Mouse (Mus musculus) embryo, embryonic 10 days (tissue): ENCODE measurements around the gene Dnase1l1.
A peak's percentile ranks its signal among the peaks of the same experiment; 100 is the strongest.

ENCODE experiments used
- DNase-seq: peaks from one replicate; pipeline ENCODE4 v3.0.0-alpha.2; 2015; ENCODE audit warnings: low spot score

Gene Dnase1l1

DNA sequence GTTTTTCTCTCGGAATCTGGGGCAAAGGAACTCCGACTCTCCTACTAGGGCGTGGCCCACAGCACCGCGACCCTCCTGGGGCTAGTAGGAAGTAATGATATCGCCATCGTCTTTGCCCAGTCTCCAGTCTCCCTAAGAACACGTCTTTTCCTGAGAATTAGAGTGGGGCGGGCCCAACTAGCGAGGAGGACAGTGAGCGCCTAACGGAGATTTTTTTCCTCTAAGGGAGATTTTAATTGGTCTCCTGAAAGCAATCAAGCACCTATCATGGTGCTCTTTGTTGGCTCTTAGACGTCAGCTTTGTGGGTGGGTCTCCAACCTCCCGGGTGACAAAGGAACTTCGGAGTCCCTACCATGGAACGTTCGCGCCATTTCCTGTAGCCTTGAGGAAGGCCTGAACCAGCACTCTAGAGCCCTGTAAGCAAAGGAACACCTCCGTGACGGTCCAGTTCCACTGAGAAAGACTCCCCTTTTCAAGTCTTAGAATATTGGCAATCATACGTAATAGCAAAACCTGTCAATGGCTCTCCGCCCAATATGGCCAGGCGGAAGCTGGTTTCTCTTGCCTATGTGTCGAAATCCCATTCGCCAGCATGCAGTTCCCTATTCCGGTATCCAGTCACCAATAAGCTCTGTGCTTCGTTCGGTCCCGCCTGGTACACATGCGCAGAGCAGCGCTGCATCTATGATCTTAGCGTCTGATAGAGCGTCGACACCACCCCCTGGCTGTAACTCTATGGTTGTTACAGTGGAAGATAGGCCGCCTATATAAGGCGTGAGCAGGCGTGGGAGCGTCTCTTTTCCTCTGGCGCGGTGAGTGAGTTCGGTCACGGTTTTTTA is 11.9 kb downstream of the Dnase1l1 start, which contains the start of gene Rpl10:
Gene Rpl10 (plus strand): TSS at position 751 of the 840 bp plus-strand sequence.
- DNase-seq = peak; percentile 95

DNA sequence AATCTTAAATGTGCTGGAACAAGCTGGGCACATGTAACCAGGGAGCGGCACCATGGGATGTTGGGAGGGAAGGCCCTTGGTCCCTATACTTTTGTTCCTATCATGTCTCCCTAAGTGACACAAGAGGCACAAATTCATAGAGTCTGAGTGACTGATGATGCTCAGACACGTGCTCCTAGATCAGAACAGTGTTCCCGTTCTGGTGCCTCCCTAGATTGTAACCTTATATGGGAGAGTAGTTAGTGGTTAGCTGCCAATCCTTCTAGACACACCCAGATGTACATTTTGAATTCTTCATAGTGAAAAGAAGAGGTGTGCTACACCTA is 12.4 kb downstream of the Dnase1l1 start:
- DNase-seq = no peak

DNA sequence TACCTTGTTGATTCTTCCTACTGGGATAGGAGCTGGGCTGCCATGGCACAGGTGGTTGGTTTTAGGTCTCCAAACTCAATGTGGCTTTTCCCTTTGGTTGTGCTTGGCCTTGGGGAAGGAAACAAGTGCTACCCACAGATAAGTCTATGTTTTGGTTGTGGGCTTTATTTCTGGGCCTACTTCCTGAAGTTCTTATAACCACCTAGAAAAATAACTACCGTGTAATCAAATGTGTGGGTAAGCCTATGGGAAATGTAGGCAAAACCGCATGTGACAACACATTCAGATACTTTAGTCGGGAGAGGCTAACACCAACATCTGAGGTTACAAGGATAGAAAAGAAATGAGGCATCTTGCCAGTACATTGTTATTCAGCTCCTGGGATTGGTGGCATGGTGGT is 24.4 kb downstream of the Dnase1l1 start:
- DNase-seq = no peak

DNA sequence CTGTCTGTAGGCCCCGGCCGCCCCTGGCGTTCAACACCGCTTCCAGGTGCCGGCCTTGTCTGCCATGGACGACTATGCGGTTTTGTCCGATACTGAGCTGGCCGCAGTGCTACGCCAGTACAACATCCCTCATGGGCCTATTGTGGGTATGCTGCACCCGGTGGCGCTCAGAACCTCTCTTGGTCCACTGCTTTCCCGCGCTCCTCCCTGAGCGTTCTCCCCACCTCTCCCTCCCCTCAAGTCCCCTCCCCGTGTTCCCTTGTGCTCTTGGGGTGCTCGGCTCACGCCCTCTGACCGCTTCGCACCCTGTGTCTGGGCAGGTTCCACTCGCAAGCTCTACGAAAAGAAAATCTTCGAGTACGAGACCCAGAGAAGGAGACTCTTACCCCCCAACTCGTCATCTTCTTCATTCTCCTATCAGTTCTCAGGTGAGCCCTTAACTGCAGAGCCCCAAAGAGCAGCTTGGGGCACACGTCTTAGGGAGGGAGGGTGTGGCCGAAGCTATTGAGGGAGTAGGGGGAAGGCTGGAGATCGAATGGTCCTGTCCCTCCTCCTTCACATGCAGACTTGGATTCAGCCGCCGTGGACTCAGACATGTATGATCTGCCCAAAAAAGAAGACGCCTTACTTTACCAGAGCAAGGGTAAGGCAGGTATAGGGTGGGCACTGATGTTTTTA is 27.1 kb downstream of the Dnase1l1 start:
- no peak for DNase-seq

DNA sequence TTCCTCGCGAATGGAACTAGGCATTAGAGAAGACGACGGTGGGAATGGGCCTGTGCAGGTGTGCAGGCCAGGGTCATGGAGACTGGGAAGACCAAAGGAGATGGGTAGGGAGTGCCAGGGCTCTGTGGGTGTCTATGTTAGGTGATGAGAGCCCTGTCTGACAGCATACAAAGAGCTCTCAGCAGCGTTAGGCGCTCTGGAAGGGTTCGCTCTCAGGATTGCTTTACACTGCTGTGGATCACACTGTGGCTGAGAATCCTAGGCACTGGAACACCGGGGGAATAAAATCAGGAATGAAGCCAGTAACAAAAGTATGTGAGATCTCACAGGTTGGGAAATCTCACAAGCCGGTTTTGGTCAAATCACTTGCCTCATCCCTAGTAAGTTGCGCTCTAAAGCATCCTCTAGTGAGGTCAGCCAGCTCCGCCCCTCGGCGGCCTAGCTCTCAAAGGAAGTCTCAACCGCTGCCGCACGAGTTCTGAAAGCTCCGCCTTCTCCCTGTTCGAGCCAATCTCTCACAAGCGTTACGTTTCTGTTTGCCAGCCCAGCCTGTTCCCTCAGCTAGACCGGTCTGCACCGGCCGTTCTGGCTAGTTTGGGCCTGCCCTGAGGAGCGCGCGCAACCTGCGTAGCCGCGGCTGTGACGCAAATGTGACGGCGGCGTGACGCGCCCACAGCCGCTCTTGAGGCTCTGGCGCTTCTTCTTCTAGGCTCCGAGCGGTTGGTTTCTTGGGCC is 27.8 kb downstream of the Dnase1l1 start, which contains the start of gene Emd:
Gene Emd (plus strand): TSS at position 535 of the 735 bp plus-strand sequence.
- DNase-seq = peak; percentile 94

DNA sequence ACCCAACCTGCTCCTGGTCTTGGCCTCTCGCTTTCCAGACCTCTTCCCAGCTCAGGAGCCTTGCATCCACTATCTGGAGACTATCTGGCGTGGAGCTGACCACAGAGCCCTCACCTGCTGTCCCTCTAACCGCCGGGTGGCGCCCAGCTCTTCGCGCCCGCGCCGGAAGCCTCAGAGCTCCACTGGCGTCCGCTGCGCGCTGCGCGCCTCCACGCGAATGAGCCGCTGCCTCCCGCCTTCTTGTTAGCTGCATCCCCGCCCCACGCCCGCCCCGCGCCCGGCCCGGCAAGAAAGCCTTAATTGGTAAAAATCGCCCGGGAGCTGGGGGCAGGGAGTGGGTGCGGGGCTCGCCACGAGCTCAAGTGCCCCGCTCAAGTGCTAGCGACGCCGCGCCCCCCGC is 32.5 kb downstream of the Dnase1l1 start, which contains the start of gene Flna:
Gene Flna (minus strand): TSS at position 206 of the 400 bp plus-strand sequence.
- peak; percentile 61 for DNase-seq

DNA sequence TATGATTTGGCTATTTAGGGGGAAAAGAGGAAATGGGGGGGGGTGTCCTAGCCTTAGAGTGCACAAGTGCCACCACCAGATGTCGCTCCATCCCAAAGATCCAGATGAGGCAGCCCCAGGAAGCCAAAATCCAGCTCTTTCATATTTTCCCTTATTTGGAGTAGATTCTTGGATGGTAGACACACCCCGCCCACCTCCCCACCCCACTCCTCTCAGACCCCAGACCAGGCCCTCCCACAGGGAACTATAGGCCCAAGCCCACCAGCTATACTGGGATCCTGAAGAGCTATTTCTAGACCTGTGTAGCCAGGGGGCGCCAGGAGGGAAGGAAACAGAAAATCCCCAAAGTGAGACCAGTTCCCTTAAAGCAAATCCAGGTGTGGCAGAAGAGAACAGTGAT is 33.5 kb downstream of the Dnase1l1 start:
- DNase-seq = peak; percentile 73

DNA sequence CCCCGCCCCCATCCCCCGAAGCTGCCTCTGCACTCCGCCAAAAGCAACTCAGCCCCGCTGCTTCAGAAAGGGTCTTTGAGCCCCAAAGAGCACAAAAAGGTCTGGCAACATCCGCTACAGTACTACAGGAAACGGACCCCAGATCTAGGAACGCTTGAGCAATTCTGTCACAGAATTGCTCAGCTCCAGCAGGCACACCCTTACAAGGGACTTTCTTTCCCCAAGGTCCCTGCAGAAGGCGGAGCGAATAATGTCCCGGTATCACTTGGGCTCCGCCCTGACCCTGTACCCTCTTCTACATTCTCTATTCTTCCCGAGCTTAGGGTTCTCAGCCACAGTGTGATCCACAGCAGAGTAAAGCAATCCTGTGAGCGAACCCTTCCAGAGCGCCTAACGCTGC is 35.4 kb downstream of the Dnase1l1 start:
- no peak for DNase-seq

DNA sequence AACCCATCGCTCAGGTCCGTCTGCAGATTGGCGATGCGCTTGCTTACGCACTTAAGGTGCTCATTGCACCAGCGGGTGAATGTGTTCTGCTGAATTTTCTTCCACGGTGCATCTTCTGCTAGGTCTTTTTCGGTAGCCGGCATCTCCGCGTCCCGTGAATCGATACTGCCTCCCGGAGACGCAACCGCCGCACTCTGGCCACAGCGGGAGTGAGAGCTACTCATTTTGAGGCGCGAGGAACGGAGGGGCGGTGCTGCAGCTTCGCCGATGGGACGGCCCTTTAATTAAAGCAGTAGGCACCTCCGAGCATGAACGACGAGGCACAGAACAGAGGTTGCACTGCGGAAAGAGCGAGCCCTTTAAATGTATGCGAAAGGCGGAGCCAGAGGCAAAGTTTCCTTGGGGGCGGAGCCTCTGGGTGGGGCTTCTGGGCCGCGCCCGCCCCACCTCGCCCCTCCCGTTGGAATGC is 35.9 kb downstream of the Dnase1l1 start:
- DNase-seq = peak; percentile 93

DNA sequence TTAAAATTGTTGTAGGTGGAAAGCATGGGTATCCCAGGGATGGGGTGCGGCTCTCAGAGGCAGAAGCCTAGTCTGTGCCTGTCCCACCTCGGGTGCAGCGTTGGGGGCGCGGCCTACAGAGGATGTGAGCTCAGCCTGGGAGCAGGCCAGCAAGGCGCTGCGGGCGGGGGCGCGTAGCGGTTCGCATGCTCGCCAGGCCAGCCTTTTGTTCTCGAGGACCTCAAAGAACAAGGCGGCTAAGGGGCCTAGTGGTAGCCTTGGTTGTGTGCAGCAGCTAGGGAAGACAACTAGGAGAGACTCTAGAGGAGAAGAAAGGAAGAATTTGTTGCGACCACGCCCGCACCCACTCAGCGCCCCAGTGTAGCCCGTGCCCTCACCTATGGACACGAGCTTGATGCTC is 36.5 kb downstream of the Dnase1l1 start:
- DNase-seq = peak; percentile 83

DNA sequence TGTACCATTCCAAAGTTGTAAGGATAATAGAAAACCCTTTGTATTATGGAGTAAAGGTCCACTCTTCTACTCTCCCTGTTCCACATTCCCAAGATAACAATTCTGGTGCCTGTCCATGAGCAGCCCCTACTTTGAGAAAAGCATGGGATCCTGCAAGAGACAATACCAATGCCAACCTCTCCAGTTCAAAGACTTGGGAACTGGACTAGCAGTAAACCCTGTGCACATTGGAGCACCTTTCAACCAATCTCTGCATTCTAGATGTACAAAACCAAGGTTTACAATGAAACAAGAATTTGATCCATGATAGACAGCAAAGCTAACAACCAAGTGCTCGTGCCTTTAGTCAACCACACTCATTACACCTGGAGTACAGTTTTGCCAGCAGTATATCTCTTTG is 37.0 kb downstream of the Dnase1l1 start:
- no peak for DNase-seq

DNA sequence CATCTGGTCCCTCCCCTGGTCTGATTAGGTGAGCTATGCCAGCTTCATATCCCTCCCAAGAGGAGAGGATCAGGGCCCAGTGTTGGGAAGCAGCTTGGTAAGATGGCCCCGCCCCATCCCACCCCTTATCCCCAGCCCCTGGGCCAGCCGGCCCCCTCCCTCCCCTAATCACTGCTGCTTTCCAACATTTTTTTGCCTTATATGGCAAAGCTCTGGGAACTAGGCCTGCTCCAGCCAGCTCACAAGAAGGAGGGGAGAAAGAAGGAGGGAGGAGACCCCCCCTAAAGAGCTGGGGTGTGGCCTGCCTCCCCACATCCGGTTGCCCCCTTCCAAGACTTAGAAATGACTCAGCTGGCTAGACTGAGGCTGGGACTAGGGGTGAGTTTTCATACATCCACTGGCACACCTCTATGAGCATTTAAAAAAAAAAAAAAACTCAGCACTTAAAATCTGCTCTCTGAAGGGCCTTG is 37.5 kb downstream of the Dnase1l1 start:
- peak; percentile 65 for DNase-seq

DNA sequence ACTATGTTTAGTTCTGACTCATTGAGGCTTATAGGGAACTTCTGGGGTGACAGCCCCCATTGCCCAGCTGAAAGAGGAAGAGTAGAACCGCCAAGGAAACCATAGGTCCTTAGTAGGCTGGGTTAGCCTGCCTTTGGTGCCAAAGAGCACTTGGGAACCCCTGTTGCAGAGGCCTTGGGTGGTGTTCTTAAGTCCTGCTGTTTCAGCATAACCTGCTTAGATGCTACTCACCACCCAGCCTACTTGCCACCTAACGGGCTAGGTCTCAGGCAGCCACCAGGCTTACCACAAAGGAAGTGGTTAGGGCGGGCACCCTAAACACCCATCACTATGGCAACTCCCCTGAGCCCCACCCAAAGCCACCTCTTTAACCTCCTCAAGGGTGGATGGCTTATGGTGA is 38.3 kb downstream of the Dnase1l1 start:
- DNase-seq = no peak

DNA sequence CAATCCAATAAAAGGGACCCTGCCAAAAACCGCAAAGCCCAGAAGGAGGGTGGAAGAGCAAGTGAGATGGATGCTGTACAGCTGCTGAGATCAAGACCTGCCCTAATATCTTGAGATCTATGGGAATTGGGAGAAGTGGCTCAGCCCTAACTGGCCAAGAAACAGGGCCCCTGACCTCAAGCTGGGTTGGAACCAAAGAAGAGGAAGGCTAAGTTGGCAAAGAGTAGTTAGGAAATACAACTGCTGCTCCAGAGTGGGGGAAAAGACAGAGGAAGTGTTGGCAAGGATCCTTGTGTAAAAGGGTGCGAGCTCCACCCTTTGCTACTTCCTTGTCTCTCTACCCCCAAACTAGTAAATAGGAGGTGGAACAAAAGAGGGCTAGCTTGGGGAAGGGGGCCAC is 38.7 kb downstream of the Dnase1l1 start:
- DNase-seq = no peak

DNA sequence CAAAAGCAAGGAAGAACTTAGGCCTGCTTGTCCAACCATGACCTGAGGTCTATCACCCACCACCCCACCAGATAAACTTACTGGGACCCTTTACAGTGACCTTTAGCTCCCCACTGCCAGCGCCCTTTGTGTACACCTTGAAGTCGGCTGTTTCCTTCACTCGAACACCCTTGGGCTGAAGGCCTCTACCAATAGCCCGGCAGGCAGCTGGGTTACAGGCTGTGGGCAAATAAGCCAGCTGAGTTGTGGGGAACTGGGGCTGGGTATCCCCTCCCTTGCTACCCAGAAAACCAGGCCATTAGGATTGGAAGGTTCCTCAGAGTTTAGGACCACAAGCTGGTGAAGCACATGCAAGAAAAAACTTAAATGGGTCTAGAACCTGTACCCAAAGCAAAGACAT is 41.8 kb downstream of the Dnase1l1 start:
- DNase-seq = no peak

DNA sequence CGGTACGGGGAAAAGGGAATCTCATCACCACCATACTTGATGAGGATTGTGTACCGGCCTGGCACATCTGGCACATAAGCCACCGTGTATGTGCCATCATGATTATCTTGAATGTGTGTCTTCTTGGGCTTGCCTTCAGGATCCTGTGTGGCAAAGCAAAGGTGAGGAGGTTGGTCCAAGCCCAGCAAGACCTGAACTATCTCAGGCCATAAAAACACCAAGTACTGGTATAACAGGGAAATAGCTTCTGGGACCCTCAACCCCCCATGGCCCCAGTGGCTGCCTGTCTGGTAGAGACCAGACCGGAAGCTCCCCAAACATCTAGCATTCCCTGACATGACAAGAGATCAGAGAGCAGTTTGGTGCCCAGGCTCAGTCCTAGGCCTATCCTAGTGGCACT is 48.9 kb downstream of the Dnase1l1 start:
- no peak for DNase-seq

DNA sequence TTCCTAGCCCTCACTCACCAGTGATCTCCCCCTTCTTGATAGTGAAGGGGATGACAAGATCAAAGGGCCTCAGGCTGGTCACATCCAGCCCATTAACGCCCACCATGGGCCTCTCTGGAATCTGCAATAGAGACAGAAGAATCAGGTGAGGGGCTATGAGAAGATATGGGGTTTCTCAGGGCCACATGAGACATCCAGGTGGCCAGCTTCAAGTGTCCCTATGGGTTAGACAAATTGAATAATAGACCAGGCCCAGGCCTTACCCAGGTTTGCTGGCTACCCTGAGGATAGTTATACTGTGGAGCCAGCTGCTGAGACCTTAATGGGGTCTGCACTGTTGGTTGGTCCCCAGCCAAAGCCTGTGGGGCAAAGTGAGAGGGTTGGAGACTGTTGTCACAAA is 52.1 kb downstream of the Dnase1l1 start:
- DNase-seq = no peak
